Mouse (Mus musculus): ENCODE data around the gene Pex14.

Gene Pex14

GRCm38 (mm10) chr4:149045885-149046284 lies 53.8 kb downstream of the Pex14 start:
- POLR2A ChIA-PET: interaction anchor here in 2 of 4 experiments (1.2 to 1.5 kb wide), 3 partner anchors 8 to 16 kb away, joined by 3 to 4 read pairs (median 4); no protein-coding TSS in a partner anchor
- CTCF ChIA-PET: interaction anchor here in 1 of 4 experiments (0.7 kb wide), 1 partner anchor 365 kb away, joined by 3 read pairs; no protein-coding TSS in a partner anchor

- CTCF ChIA-PET: interaction anchor here in 1 of 4 experiments (0.9 kb wide), 1 partner anchor 391 kb away, joined by 4 read pairs; no protein-coding TSS in a partner anchor
- POLR2A ChIA-PET: interaction anchor here in 1 of 4 experiments (1.1 to 1.6 kb wide), 2 partner anchors 9 to 199 kb away, joined by 3 to 4 read pairs; no protein-coding TSS in a partner anchor
Measured at GRCm38 (mm10) chr4:149040289-149040688, 59.4 kb downstream of the Pex14 start.

- ChIA-PET CTCF (interaction anchor here in 1 of 4 experiments (1.2 kb wide), 1 partner anchor 10 kb away, joined by 3 read pairs; no protein-coding TSS in a partner anchor), POLR2A (interaction anchor here in 2 of 4 experiments (0.7 to 1.5 kb wide), 5 partner anchors 9 to 23 kb away, joined by 3 to 5 read pairs (median 4); no protein-coding TSS in a partner anchor)
Measured at GRCm38 (mm10) chr4:149037706-149038105, 62.0 kb downstream of the Pex14 start.

GRCm38 (mm10) chr4:149036592-149036991 lies 63.1 kb downstream of the Pex14 start:
- POLR2A ChIA-PET: interaction anchor here in 1 of 4 experiments (1.2 kb wide), 1 partner anchor 13 kb away, joined by 5 read pairs; no protein-coding TSS in a partner anchor
- CTCF ChIA-PET: interaction anchor here in 1 of 4 experiments (1.2 kb wide), 1 partner anchor 39 kb away, joined by 3 read pairs; no protein-coding TSS in a partner anchor

GRCm38 (mm10) chr4:149031507-149031906 lies 68.2 kb downstream of the Pex14 start:
- ChIA-PET CTCF (interaction anchor here in 2 of 4 experiments (0.6 to 1.5 kb wide), 4 partner anchors 13 to 273 kb away, joined by 3 to 4 read pairs (median 3); no protein-coding TSS in a partner anchor), POLR2A (interaction anchor here in 2 of 4 experiments (1.1 to 1.5 kb wide), 3 partner anchors 10 to 44 kb away, joined by 3 to 5 read pairs (median 4); no protein-coding TSS in a partner anchor)

GRCm38 (mm10) chr4:149027571-149027970 lies 72.1 kb downstream of the Pex14 start:
- ChIA-PET CTCF (no interaction called here), POLR2A (interaction anchor here in 2 of 4 experiments (1.1 to 1.3 kb wide), 3 partner anchors 10 to 13 kb away, joined by 3 to 4 read pairs (median 4); no protein-coding TSS in a partner anchor)

- ChIA-PET POLR2A (interaction anchor here in 1 of 4 experiments (1.2 kb wide), 1 partner anchor 9 kb away, joined by 5 read pairs; no protein-coding TSS in a partner anchor), CTCF (interaction anchor here in 2 of 4 experiments (1.1 to 1.2 kb wide), 2 partner anchors 9 to 42 kb away, joined by 3 read pairs; no protein-coding TSS in a partner anchor)
Measured at GRCm38 (mm10) chr4:149025242-149025641, 74.4 kb downstream of the Pex14 start.

- ChIA-PET CTCF (interaction anchor here in 1 of 4 experiments (1.0 kb wide), 1 partner anchor 55 kb away, joined by 3 read pairs; no protein-coding TSS in a partner anchor), POLR2A (interaction anchor here in 2 of 4 experiments (0.9 to 1.3 kb wide), 3 partner anchors 11 to 293 kb away, joined by 3 read pairs; no protein-coding TSS in a partner anchor)
Measured at GRCm38 (mm10) chr4:149021021-149021420, 78.7 kb downstream of the Pex14 start.

GRCm38 (mm10) chr4:149019456-149019855 lies 80.2 kb downstream of the Pex14 start:
- ChIA-PET POLR2A (no interaction called here), CTCF (no interaction called here)

- ChIA-PET POLR2A (no interaction called here), CTCF (interaction anchor here in 1 of 4 experiments (0.5 kb wide), 1 partner anchor 571 kb away, joined by 3 read pairs; no protein-coding TSS in a partner anchor)
Measured at GRCm38 (mm10) chr4:149006756-149007155, 92.9 kb downstream of the Pex14 start.

GRCm38 (mm10) chr4:149006107-149006506 lies 93.6 kb downstream of the Pex14 start:
- POLR2A ChIA-PET: interaction anchor here in 1 of 4 experiments (1.7 kb wide), 1 partner anchor 12 kb away, joined by 7 read pairs; no protein-coding TSS in a partner anchor
- CTCF ChIA-PET: interaction anchor here in 3 of 4 experiments (0.5 to 0.9 kb wide), 3 partner anchors 70 to 993 kb away, joined by 3 read pairs; no protein-coding TSS in a partner anchor

- CTCF ChIA-PET: no interaction called here
- POLR2A ChIA-PET: no interaction called here
Measured at GRCm38 (mm10) chr4:149002441-149003093, 97.1 kb downstream of the Pex14 start.

- CTCF ChIA-PET: interaction anchor here in 2 of 4 experiments (0.6 to 0.8 kb wide), 2 partner anchors 125 to 297 kb away, joined by 3 read pairs; no protein-coding TSS in a partner anchor
- POLR2A ChIA-PET: interaction anchor here in 2 of 4 experiments (0.6 kb wide), 2 partner anchors 88 to 103 kb away, joined by 3 to 5 read pairs; no protein-coding TSS in a partner anchor
Measured at GRCm38 (mm10) chr4:149001515-149001914, 98.2 kb downstream of the Pex14 start.

- ChIA-PET CTCF (interaction anchor here in 2 of 4 experiments (0.6 to 0.8 kb wide), 2 partner anchors 296 to 369 kb away, joined by 3 read pairs; no protein-coding TSS in a partner anchor), POLR2A (interaction anchor here in 3 of 4 experiments (0.6 to 1.3 kb wide), 5 partner anchors 10 to 127 kb away, joined by 3 to 5 read pairs (median 3); no protein-coding TSS in a partner anchor)
Measured at GRCm38 (mm10) chr4:149000746-149001145, 98.9 kb downstream of the Pex14 start.

GRCm38 (mm10) chr4:148993948-148994347 lies 105.7 kb downstream of the Pex14 start:
- CTCF ChIA-PET: interaction anchor here in 1 of 4 experiments (0.6 kb wide), 1 partner anchor 20 kb away, joined by 3 read pairs; no protein-coding TSS in a partner anchor
- POLR2A ChIA-PET: interaction anchor here in 1 of 4 experiments (1.7 to 2.9 kb wide), 3 partner anchors 9 to 19 kb away, joined by 5 to 7 read pairs (median 7); no protein-coding TSS in a partner anchor

GRCm38 (mm10) chr4:148990038-148990437 lies 109.6 kb downstream of the Pex14 start:
- ChIA-PET CTCF (interaction anchor here in 2 of 4 experiments (0.6 to 0.9 kb wide), 2 partner anchors 57 to 81 kb away, joined by 3 read pairs; no protein-coding TSS in a partner anchor), POLR2A (interaction anchor here in 3 of 4 experiments (0.5 to 1.8 kb wide), 3 partner anchors 10 to 240 kb away, joined by 3 to 5 read pairs (median 3); no protein-coding TSS in a partner anchor)

GRCm38 (mm10) chr4:148985541-148986476 lies 113.9 kb downstream of the Pex14 start:
- ChIA-PET POLR2A (interaction anchor here in 1 of 4 experiments (1.1 to 1.2 kb wide), 2 partner anchors 8 to 299 kb away, joined by 4 to 5 read pairs; no protein-coding TSS in a partner anchor), CTCF (no interaction called here)
